Mouse (Mus musculus) thymus, postnatal 10 days (tissue): Measurements from ENCODE around the gene Tpst2.
"Not testable (repeated sequence)": the region's sequence is repeated elsewhere in the genome, so short reads cannot be mapped to it uniquely, and the experiment has no call there.

ENCODE experiments used
- DNase-seq, 2 experiments: peaks; one replicate each; pipeline ENCODE4 v3.0.0; 2021; ENCODE audit warnings: low spot score in 2 of 2

Gene Tpst2

GRCm38 (mm10) chr5:112298226-112298988 is 21.9 kb downstream of the Tpst2 start:
- peak; percentile 39 to 45 for DNase-seq

GRCm38 (mm10) chr5:112299399-112299798 is 22.9 kb downstream of the Tpst2 start:
- DNase-seq, result no peak

- DNase-seq, result no peak
These were observed 23.6 kb downstream of the Tpst2 start for GRCm38 (mm10) chr5:112300112-112300511.

GRCm38 (mm10) chr5:112300721-112301308 is 24.3 kb downstream of the Tpst2 start:
- no peak for DNase-seq

- DNase-seq, result no peak
These were observed 25.2 kb downstream of the Tpst2 start for GRCm38 (mm10) chr5:112301694-112302093.

GRCm38 (mm10) chr5:112302310-112302709 is 25.8 kb downstream of the Tpst2 start:
- DNase-seq, result no peak

- no peak for DNase-seq
These were observed 29.4 kb downstream of the Tpst2 start for GRCm38 (mm10) chr5:112305842-112306241.

GRCm38 (mm10) chr5:112313222-112313885 is 36.9 kb downstream of the Tpst2 start:
- DNase-seq, result no peak

GRCm38 (mm10) chr5:112316468-112316867 is 40.0 kb downstream of the Tpst2 start:
- DNase-seq, result no peak

GRCm38 (mm10) chr5:112317328-112317727 is 40.8 kb downstream of the Tpst2 start:
- DNase-seq, result no peak

GRCm38 (mm10) chr5:112319343-112319742 is 42.9 kb downstream of the Tpst2 start:
- not testable (repeated sequence) for DNase-seq

- DNase-seq, result no peak
These were observed 43.9 kb downstream of the Tpst2 start for GRCm38 (mm10) chr5:112320379-112320778.

- no peak for DNase-seq
These were observed 44.4 kb downstream of the Tpst2 start for GRCm38 (mm10) chr5:112320936-112321335.

GRCm38 (mm10) chr5:112321376-112321775 is 44.9 kb downstream of the Tpst2 start:
- no peak for DNase-seq

- DNase-seq, result no peak
These were observed 46.8 kb downstream of the Tpst2 start for GRCm38 (mm10) chr5:112323246-112323645.

GRCm38 (mm10) chr5:112324637-112325545 is 48.4 kb downstream of the Tpst2 start:
- peak; percentile 28 to 34 for DNase-seq

- DNase-seq, result peak; percentile 88 to 94
These were observed 49.3 kb downstream of the Tpst2 start, which contains the start of gene Tfip11 for GRCm38 (mm10) chr5:112325546-112326445. Tfip11 (plus strand) TSS chr5:112326358.

GRCm38 (mm10) chr5:112326446-112327009 is 50.0 kb downstream of the Tpst2 start:
- no peak for DNase-seq

GRCm38 (mm10) chr5:112327854-112328253 is 51.4 kb downstream of the Tpst2 start:
- DNase-seq, result no peak
